Mouse (Mus musculus) lung, adult 18-20 months (tissue): ENCODE measurements around the gene Cdk11b.
A peak's percentile ranks its signal among the peaks of the same experiment; 100 is the strongest.

Experiments used
- DNase-seq, 2 experiments: peaks; one replicate each; pipeline ENCODE4 v3.0.0; 2022; ENCODE audit warnings: mixed read lengths in 2 of 2

The Cdk11b gene

DNA sequence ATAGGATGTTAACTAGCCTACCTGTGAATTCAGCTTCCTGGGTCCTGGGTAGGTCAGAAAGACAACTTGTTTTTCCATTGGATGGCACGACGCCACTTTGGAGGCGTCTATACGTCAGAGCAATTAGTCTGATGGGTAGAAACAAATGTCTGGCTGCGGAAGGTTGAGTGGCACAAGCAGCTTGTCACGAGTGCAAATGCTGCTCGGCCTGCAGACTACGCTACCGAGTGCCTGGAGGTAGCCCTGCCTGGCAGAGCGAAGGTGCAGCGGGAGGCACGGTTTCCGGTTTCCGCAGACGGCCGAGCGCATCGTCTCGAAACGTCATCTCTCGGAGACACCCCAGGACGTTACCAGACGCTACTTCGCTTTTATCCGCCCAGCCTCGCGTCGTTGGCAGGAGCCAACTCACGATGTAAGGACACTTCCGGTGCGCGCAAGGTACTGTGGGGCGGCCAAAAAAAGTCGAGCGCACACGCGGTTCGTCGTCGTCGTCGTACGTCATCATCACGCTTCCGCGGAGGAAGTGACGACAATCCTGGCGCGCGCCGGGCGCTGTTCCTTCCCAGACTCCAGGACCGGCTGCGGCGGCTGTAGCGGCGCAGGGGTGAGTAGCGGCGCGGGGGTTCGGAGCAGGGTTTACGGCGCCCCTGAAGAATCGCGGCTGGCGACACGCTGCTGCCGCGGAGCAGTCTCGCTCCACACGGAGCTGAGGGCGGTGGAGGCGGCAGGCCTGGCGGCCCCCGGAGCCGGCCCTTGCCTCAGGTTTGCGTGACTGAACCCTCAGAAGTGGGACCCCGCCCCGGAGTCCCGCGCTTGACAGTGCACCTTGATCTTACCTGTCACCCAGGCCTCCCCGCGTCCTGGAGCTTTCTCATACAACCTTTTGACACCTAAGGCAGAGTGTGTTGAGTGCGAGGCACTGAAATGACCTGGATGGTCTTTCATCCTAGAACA is at the start of gene Cdk11b:
Cdk11b (plus strand) TSS at position 517 of the 954 bp plus-strand sequence.
- DNase-seq, result peak; percentile 97

DNA sequence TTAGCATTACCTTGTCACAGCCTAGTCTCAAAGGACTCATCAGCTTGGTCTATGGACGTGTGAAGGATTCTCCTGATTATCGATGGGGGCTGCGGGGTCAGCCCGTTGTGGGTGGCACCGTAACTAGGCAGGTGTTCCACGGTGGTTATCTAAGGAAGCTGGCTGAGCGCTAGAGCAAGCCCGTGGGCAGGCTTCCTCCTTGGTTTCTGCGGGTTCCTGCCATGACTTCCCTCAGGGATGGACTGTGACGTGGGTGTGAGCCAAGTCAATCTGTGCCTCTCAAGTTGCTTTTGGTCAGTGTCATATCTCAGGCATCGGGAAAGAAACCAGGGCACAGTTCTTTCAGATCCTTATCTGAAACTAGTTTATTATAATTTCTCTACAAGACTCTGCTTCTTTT is 49.7 kb upstream of the Cdk11b start:
- DNase-seq, result no peak

DNA sequence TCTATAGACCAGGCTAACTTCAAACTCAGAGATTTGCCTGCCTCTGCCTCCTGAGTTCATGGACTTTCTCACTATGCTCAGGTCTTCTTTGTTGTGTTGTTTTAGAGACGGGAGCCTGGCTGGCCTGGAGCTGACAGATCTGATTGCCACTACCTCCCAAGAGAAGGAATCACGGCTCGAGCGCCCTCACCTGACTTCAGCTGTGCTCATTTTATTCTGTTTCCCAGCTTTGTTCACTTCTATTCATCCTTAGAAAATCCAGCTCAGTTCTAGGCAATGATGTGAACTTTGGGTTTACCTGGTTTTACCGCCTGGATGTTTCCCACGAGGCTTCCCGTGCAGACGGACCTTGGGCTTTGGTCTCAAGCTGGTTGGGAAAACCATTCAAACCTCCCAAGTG is 49.1 kb upstream of the Cdk11b start:
- no peak for DNase-seq

DNA sequence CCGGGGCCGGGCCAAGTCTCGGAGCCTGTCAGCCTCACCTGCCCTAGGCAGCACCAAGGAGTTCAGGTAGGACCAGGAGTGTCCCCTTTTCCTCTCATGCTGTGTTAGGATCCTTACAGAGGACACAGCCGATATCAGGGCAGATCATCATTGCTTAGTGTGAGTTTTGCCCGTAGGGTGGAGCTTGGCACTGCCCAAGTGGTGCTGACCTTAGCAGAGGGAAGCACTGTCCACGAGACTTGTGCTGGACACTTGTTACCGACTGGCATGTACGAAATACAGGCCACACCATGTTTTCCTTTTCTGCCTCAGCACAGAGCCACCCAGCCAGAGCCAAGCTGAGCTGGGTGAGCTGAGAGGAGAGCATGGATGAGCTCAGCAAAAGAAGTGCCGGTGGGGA is 47.5 kb upstream of the Cdk11b start:
- no peak for DNase-seq

DNA sequence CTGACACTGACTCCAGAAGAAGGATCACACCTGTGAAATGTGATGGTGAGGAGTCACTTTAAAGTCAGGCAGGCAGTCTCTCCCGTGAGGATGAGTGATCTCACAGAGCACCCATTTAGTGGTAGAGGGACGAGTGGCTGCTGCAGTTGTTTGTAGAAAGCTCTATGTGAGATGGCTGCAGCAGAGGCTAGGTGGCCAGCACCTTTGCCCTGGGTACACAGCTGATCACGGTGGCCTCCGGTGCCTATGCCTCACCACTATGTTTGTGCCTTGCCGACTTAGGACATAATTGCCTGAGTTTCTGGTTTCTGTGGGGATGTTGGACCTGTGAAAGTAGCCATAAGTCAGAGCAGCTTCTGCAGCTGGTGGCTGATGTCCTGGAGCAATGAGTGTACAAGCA is 46.9 kb upstream of the Cdk11b start:
- no peak for DNase-seq

DNA sequence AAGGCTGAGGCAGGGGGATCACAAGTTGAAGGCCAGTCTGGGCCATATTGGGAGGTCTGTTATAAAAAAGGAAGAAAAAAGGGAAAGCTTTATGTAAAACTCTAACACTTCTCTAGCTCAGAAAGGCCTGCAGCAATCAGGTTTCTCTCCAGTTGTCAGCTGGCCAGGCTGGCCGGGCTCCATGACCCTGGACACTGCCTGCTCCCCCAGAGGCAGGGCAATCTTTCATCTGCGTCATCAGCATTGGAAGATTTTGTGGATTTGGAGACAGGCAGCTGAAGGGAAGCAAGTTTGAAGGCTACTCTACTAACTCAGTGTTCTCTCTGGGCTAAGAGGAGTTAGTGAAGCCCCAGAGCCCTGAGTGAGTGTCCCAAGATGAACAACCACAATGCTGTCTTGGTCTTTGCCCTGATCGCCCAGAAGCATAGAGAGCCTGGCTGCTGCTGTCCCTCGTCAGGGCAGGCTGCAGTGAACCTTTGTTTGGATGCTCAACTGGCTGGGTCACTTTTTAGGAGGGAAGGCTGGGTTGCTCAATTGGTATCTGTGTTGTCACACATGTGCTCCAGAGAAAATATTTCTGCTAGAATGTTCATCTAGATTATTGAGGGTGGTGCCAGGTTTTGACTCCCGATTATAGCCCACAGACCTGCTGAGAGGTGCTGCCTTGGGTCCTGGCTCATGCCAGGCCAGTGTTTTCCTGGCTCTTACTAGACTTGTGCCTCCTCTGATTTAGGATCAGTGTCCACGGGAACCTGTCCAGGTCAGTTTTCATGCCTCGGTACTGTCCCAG is 46.1 kb upstream of the Cdk11b start:
- peak; percentile 42 to 54 for DNase-seq

DNA sequence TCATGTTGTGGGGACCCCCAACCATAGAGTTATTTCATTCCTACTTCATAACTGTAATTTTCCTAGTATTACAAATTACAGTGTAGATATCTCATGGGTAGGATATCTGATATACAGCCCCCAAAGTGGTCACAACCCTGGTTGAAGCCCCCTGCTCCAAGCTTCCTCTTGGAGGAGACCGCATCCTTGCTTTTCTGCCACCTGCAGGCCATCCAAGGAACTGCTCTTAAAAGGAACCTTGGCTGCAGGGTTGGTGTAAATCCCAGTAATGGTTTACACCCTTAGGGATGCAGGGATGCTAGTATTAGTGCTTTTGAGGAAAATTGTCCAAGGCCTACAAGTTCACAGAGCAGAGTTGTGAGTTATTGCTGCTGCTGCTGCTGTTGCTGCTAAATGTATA is 44.2 kb upstream of the Cdk11b start:
- peak in 1 of 2 experiments; percentile 42 for DNase-seq

DNA sequence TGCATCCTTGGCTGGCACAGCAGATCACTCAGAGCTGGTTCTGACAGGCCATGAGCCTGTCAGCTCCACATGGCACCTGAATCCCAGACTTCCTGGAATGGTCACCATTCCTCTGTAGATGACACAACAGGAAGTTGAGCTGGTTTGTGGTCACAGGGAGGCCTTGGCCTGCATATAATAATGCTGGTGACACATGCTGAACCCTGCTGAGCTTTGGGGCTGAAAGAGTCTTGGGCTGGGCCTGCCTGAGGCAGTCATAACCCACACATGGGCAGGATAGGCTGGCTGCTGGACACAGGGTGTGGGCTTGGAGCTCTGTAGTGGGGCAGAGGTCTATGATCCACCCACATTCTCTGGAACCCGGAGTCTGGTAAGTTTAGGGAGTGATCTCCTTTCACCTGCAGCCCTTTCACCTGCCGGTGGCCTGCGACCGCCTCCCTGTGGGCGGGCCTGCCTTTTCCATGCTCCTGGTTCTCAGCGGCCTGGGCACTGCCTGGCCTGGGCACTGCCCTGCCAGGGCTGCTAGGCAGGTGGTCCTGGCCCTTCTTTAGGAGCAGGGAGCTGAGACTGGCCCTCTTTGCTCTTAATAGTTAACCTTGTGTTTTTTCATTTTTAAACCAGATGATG is 42.3 kb upstream of the Cdk11b start:
- DNase-seq, result peak in 1 of 2 experiments; percentile 34

DNA sequence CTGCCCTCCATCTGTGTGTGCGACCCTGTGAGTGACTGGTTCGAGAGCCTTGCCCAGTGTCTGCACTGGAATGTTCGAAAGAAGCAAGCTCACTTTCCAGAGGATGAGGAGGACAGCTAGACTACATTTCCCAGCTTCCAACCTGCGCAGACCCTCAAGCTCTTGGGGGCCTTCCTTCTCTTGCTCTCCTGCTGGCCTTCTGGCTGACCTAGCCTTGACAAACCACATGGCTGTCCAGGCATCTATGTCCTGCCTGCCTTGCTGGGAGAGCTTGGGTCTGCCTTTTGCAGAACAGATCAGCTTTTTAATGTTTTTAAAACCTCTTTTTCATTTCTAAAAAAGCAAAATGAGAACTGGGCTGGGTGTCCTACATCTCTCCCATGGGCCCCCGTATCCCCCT is 35.3 kb upstream of the Cdk11b start:
- no peak for DNase-seq

DNA sequence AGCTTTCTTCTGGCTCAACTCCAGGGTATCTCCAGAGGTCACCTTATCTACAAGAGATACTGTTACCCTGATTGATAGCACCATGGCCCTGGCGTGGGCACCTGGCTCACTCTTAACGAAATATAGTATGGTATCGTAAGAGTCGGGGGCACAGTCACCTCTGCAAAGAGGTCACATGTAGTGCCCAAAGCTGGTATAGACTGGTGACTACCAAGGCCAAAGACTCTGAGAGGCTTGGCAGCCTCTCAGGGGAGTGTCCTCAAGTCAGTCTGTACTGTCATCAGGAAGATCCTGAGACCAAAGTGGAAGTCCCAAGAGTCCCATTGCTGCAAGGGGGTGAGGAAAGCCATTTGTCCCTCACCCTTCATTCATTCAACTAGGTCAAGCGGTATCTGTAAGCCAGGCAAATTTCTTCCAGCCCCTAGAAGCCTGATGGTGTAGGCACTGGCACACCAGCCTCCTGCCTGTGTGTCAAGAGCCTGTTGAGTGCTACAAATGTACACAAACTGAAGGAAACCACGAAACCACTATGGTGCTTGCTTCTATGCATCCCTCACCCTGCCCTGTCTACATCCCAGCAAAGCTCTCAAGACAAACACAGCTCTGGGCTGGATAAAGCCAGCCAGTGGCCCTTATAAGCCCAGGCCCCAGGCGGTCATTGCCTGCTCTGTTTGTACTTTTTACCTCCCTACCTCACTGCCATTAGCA is 33.5 kb upstream of the Cdk11b start:
- DNase-seq, result peak in 1 of 2 experiments; percentile 45

DNA sequence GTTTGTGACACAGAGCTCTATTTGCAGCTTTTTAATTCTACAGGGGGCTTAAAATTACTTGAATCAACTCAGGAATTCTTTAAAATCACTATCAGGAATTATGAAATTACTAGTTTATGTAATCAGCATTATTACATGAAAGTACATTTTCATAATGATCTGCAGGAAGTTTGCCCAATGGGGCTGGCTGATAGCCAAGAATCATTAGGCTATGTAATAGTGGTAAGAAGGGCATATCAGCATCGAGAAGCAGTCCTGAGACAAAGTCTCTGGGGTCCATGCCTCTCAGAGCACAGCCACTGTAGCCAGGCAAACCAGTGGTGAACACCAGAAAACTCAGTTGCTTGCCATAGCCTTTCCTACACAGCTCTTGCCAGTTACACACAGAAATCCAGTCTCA is 30.9 kb upstream of the Cdk11b start:
- peak in 1 of 2 experiments; percentile 25 for DNase-seq

DNA sequence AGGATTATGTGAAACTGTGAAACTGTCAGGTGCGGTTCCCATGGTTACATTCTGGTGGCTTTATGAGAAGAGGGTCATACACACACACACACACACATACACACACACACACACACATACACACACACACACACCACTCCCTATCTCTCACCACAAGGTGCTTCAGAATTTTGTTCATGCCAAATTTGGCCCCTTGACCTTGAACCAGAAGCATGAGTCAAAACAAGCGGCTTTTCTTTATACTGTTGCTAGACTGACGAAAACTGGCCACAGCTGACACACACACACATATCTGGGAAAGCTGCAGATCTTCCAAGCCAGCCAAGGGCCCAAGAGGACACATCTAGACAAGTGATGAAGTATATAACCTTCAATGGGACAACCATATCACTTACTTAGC is 28.9 kb upstream of the Cdk11b start:
- peak; percentile 41 to 62 for DNase-seq

DNA sequence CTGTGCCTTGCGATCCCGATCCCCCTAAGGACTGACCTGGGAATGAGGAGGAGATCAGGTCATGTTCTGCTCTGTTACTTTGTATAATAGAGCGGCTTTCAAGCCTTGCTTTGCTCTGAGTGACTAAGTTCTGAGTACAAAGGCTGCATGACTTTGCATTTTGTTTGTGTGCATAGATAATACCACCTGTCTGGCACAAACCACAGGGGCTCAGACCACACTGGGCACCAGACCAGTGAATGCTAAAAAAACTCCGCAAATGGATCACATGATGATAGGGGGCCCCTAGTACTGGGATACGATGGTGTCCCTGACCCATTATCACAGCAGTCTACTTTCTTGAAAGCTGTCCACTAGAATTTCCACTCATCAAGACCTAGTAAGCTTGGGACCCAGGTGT is 28.0 kb upstream of the Cdk11b start:
- no peak for DNase-seq

DNA sequence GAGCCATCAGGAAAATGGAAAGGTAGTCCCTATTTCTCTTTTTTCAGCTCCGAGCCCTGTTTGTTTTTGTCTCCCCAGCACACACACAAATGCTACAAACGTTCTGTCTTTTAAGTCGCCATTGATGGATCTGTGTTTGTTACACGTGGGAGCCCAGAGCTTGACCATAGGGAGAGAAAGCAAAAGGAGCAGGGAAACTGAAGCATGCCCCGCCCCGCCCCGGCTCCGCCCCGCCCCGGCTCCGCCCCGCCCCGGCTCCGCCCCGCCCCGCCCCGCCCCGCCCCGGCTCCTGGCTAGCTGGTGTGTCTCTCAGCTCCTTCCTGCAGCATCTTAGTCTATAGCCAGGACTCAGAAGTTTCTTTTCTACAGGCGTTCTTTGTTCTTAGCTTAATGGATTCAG is 26.1 kb upstream of the Cdk11b start:
- DNase-seq, result no peak

DNA sequence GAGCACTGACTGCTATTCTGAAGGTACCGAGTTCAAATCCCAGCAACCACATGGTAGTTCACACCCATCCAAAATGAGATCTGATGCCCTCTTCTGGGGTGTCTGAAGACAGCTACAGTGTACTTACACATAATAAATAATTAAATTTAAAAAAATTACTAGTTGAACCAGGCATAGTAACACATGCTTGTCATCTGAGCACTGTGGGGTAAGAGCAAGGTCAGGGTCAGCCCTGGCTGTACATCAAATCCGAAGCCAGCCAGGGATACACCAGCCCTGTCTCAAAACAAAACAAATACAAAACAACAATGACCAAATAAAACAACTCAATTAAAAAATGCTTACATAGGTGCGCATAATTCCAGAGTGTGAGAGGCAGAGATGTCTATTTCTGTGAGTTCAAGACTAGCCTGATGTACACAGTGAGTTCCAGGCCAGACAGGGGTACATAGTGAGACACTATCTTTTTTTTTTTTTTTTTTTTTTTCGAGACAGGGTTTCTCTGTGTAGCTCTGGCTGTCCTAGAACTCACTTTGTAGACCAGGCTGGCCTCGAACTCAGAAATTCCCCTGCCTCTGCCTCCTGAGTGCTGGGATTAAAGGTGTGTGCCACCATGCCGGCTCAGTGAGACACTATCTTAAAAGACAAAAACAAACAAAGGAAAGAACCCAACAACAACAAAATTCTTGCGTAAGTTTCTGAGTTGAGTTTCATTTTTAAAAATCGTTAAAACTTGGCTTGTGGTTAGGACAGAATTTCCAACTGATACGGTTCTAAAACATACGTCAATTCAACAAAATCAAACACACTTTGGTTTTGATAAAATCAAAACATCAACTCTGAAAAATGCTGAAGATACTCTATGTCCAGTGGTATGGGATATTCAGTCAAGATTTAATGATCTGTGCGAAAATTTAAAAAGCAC is 24.5 kb upstream of the Cdk11b start:
- no peak for DNase-seq

DNA sequence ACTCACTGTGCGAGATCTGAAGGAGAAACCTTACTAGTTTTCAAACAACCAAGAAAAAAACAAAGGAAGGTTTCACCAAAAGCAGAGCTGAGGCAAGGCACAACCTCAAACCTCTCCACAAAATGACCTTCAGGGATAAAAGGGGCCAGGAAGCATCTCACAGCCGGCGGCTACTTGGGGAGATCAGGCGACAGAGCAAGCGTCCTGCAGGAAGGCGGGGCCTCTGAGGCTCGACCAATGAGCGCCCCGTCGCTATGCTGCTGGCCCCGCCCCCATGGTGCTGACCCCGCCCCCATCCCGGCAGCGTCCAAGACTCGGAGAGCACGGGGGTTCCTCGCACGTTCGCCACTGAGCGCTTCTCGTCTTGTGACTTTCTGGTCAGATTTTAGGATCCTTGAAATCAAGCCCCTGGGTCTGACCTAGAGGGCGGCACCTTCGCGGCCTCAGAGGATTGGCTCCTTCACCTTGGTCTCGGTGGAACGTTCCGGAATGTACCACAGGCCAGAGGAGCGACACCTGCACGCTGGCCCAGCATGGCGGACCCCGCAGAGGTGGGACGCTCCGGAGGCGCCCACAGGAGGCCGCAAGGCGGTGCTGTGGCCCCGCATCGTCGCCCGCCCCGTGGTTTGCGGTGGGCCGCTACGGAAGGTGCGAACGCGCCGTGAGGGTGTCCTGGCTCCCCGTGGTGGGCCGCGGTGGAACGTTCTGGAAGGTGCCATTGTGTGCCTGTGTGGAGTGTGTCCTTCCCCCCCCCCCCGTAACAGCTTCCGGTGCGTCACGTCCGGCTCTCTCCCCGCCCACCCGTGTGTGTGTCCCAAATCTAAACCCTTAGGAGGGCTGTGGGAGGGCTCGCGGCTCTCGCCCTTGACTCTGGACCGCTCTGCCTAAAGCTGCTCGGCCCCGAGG is 23.3 kb upstream of the Cdk11b start, which contains the start of gene Slc35e2:
Slc35e2 (plus strand) TSS at position 326 of the 906 bp plus-strand sequence.
- DNase-seq, result peak; percentile 87 to 91

DNA sequence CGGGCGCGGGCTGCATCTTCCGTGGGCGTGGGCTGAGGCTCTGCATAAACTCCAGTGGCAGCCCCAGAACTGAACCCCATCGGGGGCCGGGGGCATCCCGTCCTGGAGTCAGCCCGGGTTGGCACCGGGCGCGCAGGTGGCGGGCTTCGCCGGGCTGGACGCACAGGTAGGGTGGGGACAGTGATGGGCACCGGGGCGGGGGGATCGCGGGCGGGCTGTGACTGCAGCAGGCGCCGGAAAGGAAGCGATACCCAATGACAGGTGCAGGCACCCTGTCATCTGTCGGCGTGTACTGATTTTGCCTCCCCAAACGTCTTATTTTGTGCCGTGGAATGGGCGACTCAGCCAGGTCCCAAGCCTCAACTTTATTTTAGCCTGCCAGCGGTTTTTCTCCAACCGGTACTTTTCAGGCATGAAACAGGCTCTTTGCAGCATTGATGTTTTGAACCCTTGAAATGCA is 22.6 kb upstream of the Cdk11b start:
- no peak for DNase-seq

DNA sequence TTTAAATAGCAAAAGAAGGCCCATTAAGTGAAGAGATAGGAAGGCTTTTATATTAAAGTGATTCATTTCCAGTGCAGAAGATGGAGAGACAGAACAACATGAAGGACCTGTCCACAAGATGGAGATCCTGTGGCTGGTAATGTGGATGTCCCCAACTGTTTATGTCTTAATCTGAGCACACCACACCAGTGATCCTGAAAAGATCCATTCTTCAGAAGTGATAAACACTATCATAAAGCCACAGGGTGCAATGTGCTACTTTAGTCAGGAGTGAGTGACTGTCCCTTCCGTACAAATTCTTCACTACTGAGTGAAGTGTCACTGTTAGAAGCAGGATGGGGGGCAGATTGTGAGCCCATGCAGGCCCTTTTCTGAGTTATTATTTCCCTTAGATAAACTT is 21.9 kb upstream of the Cdk11b start:
- no peak for DNase-seq

DNA sequence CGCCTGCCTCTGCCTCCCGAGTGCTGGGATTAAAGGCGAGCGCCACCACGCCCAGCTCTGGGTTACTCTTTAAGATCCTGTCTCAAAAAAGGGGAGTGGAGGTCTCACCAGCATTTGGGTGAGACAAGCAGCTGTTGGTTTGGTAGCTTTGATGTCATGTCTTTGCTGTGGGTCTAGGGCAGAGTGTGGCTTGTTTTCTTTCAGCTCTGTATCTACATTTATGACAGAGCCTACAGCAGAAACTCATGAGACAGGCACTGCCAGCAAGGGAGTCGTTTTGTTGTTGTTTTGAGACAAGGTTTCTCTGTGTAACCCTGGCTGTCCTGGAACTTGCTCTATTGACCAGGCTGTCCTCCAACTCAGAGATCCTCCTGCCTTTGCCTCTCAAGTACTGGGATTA is 20.9 kb upstream of the Cdk11b start:
- no peak for DNase-seq

DNA sequence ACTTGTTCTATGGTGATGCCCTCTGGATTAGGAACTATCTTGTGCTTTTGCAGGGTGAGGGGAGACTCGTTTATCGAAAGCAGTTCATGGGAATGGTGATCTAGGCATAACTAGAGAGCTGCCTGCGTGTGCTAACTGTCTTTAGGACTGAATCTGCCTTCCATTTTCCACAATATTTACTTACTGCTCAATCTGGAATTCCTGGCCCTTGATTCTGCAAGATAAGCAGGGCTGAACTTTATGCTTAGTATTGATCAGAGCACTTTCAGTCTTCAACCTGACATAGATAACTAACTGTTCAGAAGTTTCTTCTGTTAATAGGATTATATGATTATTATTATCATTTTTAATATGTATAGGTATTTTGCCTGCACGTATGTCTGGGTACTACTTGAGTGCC is 19.5 kb upstream of the Cdk11b start:
- no peak for DNase-seq
